32 mouse cellular contexts compared by ENCODE assay signal in genomic region chr16:24507927-24508540, GRCm38 (mm10).
A peak's percentile ranks its signal among the peaks of the same experiment; 100 is the strongest.
DNase-seq lines count a peak whose midpoint lies in the region; ATAC-seq lines count a peak whose summit lies in the region.
"Had no signal": no experiment of that assay in that cellular context is flagged by ENCODE, and none has a peak within 500 bp of the region (broad histone marks: within the 10 kb centered on the region; RNA-seq: fewer than 3 reads in every experiment).

No protein-coding gene starts in this region.

- no peaks in the 10 kb centered on the region for H3K36me3 ChIP-seq in intestine, embryonic 16.5 days (ENCODE audit: control insufficient read depth, insufficient read depth, low read length)
- H3K36me3 ChIP-seq: forebrain, embryonic 12.5 days; heart, embryonic 13.5 days; limb, embryonic 13.5 days; lung, embryonic 15.5 days; midbrain, embryonic 12.5 days; neural tube, embryonic 13.5 days had no signal

- no peak overlapping the region for H3K9ac ChIP-seq in intestine, embryonic 16.5 days (ENCODE audit: low read depth, low read length)
- H3K9ac ChIP-seq: forebrain, embryonic 12.5 days; forebrain, postnatal 0 days; heart, embryonic 13.5 days; hindbrain, embryonic 14.5 days; limb, embryonic 13.5 days; lung, embryonic 15.5 days; midbrain, embryonic 12.5 days; neural tube, embryonic 13.5 days had no signal

- no peaks in the 10 kb centered on the region for H3K9me3 ChIP-seq in intestine, embryonic 16.5 days (ENCODE audit: control insufficient read depth, low read length)
- H3K9me3 ChIP-seq: forebrain, embryonic 12.5 days; heart, embryonic 13.5 days; limb, embryonic 13.5 days; lung, embryonic 15.5 days; megakaryocyte, embryonic 14.5 days; midbrain, embryonic 12.5 days; neural tube, embryonic 13.5 days had no signal

- WGBS in intestine, embryonic 16.5 days = 91% methylated on average over 5 of the region's 5 CpGs

- no peak overlapping the region for H3K4me3 ChIP-seq in intestine, embryonic 16.5 days (ENCODE audit: low read length)
- H3K4me3 ChIP-seq: forebrain, embryonic 12.5 days; heart, adult 2 months; heart, embryonic 13.5 days; layer of hippocampus, adult 2 months; limb, embryonic 13.5 days; lung, embryonic 15.5 days; megakaryocyte, embryonic 14.5 days; midbrain, embryonic 12.5 days; neural tube, embryonic 13.5 days had no signal

- H3K27me3 ChIP-seq in intestine, embryonic 16.5 days (replicated peaks; ENCODE audit: control insufficient read depth, insufficient read depth, low read length) = no peaks in the 10 kb centered on the region
- H3K27me3 ChIP-seq: forebrain, embryonic 12.5 days; heart, embryonic 13.5 days; limb, embryonic 13.5 days; lung, embryonic 15.5 days; megakaryocyte, embryonic 14.5 days; midbrain, embryonic 12.5 days; neural tube, embryonic 13.5 days had no signal

- H3K4me2 ChIP-seq in intestine, embryonic 16.5 days (ENCODE audit: low read depth, low read length) = no peak overlapping the region
- H3K4me2 ChIP-seq: forebrain, embryonic 12.5 days; heart, embryonic 13.5 days; hindbrain, embryonic 14.5 days; limb, embryonic 13.5 days; liver, embryonic 11.5 days; lung, embryonic 15.5 days; midbrain, embryonic 12.5 days; neural tube, embryonic 13.5 days had no signal

- peaks cover 18% of the 10 kb centered on the region; the same call in 1 of the 2 replicates for H3K4me1 ChIP-seq in intestine, embryonic 16.5 days (ENCODE audit: control insufficient read depth, insufficient read depth, low read length)
- H3K4me1 ChIP-seq: midbrain, embryonic 12.5 days had no signal

- no peak overlapping the region for H3K27ac ChIP-seq in intestine, embryonic 16.5 days (ENCODE audit: low read length)
- H3K27ac ChIP-seq: forebrain, embryonic 12.5 days; heart, adult 2 months; heart, embryonic 13.5 days; hindbrain, embryonic 14.5 days; layer of hippocampus, adult 2 months; limb, embryonic 13.5 days; lung, embryonic 15.5 days; midbrain, embryonic 12.5 days; neural tube, embryonic 13.5 days had no signal

- DNase-seq in 3134 (ENCODE audit: extremely low read depth, insufficient read length, low spot score) (peak; percentile 79), 3T3-L1 (ENCODE audit: low read depth, low spot score) (peak; percentile 78)
- peak; percentile 89 for DNase-seq in adrenal gland, adult 2 months
- peak; percentile 68 to 82 for DNase-seq in adrenal gland, postnatal 36 days
- DNase-seq in right cerebral cortex, postnatal 14 days = no peak
- no peak for DNase-seq in thymus, postnatal 14 days
- DNase-seq: cerebellum, adult 2 months; cerebellum, postnatal 14 days; forebrain, postnatal 0 days; gastrocnemius, postnatal 10 days; heart, adult 2 months; heart, postnatal 10 days; kidney, adult 2 months; kidney, postnatal 36 days; lung, postnatal 4 days; retina, postnatal 1 day; right cerebral cortex, postnatal 25 days; thymus, adult 18-20 months; thymus, postnatal 36 days had no signal

- ATAC-seq in intestine, embryonic 16.5 days = no peak
- ATAC-seq: CD4-positive, CD25-positive, alpha-beta regulatory T cell, adult 4 months; forebrain, postnatal 0 days; inflammation-experienced regulatory T-cells, adult 6 months had no signal

Comparison
In these comparisons a context has a peak if more than half of its experiments do, and no peak if none do; other contexts are left out.
1. DNase-seq: peak in 3134 (single experiment), 3T3-L1 (single experiment), adrenal gland, adult 2 months (single experiment) and adrenal gland, postnatal 36 days (2 of 2); none in right cerebral cortex, postnatal 14 days (single experiment) and thymus, postnatal 14 days (single experiment).